Mouse (Mus musculus): ENCODE measurements around the gene Fam189a1.

Fam189a1 gene

DNA sequence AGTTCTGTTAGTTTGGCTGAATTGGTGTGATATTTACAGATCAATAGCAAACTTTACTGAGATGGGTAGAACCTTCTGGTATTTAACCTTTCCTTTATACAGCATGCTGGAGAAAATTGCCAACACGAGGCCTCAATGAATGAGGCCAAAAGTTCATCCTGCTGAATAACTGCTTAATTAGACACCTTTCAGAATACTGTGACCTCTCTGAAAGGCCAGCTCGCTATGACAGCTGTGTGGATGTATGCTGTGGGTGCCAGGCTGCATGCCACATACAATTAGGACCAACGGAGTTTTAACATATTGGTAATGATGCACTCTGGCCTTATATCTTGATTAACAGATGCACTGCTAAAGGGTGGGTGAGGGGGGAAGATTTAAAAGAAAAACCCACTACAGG lies 371.3 kb downstream of the Fam189a1 start:
- no peak for DNase-seq

DNA sequence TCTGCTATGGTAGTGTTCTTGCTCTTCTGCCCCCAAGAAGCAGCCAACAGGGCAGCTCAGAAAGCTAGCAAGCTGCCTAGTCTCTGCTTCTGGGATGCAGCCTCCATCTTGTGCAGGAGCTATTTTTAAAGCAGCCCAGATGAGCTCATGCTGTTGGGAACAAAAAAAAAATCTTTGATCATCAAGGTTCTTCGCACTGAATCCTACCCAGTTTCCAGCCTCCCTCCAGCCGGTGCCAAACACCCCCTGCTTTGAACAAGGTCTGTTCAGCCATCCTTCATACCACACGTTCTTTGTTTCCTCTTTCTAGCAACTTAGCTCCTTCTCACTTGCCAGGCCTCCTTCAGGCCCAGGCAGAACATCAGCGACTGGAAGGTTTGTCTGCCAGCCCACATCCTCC lies 376.9 kb downstream of the Fam189a1 start:
- peak; percentile 82 for DNase-seq

DNA sequence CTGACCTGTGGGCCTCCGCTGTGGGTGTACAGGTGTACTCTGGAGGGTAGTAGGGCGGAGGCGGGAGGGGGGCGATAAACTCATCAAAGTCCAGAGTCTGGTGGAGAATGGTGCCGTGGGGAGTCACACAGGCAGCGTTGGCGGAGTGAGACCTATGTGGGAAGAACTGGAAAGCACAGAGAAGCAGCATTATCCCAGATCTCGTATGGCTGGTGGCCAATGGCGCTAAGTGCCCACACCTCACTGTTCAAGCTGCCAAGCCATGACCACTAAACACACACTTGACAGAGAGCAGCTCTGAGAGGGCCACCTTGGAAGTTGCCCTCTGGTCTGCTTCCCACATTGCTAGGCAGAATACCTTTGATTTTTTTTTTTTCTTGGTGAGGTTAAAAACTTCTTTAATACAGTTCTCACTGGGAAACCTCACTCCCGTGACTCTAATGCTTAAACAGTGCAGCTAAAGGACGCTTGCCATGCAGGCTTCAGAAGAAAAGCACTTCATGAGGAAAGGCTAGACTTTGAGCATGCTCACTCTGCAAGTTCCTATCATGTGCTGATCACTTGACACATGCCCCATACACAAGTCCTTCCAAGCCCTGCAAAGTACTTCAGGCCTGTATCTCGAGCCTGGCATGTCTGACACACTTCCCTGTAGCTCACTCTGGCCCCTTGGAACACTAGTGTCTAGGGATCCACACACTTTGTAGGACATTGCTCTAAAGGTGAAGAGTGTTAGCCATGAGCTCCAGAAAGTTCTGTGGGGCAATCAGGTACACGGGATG lies 379.5 kb downstream of the Fam189a1 start:
- no peak for DNase-seq

DNA sequence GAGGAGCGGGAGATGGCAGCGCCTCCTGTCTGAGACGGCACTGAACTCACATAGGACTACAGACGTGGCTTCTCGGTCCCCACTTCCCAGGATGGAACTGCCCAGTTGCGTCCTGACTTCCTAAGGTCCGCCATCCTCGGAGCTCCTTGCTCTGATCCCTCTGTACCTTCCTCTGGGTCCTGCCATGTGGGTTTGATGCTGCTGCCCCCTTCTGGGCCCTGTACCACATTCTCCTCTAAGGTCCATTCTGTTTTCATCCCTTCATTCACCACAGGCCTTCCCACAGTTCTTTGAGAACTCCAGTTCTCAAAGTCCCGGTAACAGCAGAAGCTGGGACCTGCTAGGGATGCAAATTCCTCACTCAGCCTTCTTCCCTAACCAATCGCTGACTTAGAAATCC lies 382.9 kb downstream of the Fam189a1 start:
- DNase-seq: no peak

DNA sequence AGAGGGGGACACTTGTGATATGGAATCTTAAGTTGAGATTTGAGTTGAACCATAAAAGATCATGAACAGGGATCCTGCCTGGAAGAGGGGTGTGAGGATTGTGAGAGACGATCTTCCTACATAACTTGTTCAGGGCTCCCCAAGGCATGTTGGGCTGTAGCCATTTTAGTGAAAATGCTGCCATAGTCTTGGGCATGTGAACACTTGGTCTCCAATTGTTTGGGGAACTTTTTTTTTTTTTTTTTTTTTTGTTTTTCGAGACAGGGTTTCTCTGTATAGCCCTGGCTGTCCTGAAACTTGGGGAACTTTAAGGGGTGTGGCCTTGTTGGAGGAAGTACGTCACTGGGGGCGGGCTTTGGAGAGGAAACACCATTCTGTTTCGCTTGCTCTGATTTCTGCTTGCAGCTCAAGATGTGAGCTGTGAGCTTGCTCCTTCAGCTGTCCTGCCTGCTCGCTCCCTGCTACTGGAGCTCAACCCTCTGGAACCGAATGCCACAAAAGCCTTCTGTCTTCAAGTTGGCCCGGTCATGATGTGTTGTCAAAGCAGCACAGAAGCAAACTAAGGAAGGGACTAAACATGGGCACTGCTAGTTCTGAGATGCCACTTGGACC lies 385.5 kb downstream of the Fam189a1 start:
- no peak for DNase-seq

DNA sequence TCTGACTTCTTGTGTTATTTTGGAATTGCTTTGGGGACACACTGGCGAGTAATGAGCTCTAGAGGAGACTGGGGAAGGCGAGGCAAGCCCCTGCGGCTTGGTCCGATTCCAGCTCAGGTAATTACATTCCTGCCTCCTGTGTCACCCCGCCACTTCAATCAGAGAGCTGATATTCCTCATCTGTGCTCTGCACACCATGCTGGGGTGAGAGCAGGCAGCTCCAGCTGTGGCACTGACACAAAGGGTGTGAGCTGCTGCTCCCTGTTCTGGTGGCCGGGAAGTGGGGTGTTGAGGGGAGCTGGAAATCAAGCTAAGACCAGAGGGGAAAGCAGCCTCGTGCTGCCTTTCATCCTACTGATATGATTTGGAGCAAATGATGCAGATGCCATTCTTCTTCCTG lies 386.6 kb downstream of the Fam189a1 start:
- no peak for DNase-seq

DNA sequence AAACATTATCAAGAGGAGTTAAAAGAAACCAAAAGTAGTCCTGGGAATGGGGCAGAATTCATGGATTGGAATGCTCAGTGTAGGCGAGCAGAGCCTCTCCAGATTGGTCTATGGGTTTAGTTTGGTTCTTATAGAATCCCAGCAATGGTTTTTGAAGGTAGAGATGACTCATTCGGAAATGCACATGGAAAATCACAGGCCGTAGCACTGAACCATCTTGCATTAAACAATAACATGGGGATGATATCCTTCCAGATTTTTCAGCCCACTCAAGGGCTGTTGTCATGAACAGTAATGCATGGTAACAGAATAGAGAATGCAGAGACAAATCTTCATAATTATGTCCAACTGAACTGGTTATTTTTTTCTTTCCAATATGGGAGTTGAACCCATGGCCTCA lies 390.8 kb downstream of the Fam189a1 start:
- DNase-seq: peak; percentile 68

DNA sequence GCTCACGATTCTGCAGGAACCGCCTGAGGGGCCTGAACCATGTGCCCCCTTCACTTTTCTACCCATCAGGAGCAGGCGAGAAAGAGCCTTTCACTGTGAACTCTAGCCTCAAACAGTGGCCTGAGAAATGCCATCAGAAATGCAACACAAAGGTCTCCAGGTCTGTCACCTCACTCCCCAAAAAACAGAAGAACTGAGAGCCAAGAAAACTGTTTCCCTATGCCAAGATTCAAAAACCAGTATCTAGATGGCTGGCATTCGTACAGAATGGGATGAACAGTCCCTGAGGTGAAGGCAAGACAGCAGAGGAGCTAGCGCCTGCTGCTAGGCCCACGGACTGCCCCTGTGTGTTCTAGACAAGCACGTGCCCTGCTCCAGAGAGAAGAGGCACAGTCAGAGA lies 401.2 kb downstream of the Fam189a1 start:
- no peak for DNase-seq

DNA sequence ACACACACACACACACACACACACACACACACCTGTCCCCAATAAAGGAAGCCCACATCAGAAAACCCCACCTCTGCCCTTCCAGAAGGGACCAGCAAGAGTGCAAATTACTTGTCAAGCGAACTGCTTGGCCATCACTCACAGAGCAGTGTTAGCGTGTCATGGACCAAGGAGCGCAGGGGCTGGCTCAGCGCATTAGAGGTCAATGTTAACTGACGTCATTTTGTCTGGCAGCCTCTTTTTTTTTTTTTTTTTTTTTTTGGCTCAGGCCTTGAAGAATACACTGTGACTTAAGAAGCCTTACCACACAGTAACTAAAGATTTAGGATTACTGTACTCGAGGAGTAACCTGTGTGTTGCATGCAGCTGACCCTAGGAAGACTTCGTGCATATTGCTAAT lies 402.2 kb downstream of the Fam189a1 start:
- DNase-seq: no peak

DNA sequence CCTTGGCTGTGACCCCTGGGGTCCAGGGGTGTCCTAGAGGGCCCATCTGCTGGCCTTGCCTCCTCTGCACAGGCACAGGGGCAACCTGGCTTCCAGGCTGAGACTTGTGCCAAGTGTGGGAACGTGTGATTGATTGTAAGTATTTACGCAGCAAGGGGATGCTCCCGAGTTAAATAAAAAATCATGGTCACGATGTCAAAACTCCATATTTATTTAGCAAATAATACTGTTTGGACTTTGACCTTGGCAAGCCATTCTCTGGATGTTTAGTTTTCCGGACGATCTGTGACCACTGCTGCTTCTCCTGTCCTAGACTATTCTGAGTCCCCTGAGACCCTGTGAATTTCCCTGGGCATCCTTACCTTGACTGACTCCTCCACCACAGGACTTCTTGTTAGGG lies 402.7 kb downstream of the Fam189a1 start:
- DNase-seq: no peak

DNA sequence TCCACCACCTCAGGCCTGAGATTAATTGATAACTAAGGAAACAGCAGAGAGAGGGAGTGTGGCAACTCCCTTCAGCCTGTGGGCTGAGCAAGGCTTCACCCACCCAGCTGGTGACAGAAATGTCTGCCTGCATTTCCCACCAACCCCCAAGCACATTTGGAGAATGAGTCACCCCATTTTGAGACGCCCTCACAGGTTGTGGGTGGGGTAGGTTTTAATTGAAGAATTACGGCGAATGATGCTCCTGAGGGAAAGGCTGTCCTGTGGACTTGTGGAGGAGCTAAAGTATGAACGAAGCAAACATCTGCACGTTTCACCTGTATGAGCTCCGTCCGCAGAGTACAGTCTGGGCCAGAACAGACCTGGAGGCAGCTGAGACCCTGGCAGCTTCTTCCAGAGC lies 404.2 kb downstream of the Fam189a1 start:
- DNase-seq: peak; percentile 82

DNA sequence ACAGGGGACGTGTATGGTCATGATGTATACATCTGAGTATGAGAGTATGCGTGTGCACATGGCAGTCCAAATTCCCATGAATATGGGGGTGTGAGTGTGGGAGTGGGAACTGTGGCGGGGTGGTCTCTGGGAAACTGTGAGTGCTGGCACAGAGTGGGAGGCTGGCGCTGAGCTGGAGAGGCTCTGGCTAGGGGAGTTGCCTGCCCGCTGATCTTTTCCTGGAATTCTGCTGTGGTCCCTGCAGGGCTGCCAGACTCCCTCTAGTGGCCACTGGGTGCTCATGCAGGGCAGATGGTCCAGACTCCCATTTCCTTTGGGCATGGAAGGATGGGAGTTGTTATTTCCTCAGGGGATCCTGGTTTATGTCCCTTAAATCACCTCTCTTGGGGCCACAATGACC lies 404.9 kb downstream of the Fam189a1 start:
- DNase-seq: peak; percentile 62

DNA sequence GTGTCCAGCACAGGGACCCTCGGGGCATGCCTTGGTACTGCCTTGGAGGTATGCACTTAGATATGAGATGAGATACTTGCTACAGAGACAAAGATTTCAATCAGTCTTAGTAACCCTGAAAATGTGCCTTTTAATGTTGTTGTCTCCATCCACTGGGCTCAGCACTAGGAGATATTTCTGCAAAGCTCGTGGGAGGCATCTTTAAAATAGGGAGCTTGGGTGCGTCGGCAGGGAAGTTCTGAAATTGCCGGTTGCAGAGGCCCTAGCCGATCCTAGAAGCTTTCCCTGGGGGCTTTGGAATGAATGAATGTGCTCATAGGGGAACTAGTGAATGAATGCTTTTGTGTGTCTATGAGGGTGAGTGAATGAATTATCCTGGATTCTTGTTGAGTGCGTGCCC lies 412.8 kb downstream of the Fam189a1 start:
- no peak for DNase-seq

DNA sequence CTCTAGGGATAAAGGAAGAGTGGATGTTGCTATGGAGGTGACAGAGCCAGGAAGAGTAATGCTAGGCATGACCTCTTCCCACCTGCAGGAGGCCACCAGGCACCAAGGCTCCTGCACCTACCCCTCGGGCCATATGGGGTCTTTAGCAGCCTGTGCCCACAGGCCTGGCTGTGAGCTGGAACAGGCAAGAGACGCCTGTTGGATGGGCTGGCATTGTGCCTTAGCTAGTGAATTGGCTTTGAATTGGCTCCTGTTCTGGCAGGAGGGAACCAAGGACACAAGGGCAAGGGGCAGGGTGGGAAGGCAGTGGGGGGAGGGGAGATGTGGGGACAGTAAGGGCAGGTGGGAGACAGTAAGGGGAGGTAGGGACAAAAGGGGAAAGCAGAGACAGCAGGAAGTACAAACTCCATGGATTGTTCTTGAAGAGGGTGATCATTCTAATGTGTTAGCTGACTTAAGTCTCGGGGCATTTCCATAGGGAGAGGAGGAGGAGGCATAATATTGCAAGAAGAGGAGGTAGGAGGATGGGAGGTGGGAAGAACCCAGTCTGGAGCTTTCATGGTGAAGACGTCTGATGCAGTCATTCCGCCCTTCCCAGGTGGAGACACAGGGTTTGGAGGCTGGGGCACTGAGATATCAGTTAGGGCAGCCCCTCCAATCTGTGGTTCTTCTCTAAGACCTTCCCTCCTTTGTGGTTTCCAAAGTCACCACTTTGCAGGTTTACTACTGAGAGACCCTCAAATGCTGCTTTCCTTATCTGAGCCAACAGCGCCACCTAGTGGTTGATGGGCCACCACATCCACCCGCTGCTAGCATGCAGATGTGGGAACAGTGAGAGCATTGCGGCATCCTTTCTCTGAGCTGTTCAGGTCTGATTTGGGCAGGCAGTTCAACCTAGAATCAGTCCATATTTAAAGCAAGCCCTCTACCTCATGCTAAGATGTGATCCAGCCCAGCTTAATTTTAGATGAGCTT lies 414.8 kb downstream of the Fam189a1 start:
- DNase-seq: peak; percentile 71

DNA sequence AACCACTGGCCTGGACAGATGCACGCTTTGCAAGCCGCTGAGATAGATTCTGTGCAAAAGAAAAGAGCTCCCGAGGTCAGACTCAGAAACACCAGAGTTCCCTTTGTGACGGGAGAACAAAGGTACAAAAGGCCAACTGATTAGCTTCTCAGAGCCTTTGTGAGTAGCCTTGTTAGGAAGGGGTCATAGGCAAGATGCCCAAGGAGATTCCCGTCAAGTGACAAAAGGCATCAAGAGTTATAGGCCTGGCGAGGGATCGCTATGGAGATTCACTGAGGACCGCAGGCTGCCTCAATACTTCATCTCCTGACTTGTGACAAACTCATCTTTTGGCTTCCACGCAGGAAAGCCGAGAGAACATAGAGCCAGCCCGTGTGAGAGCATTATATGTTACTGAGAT lies 417.2 kb downstream of the Fam189a1 start:
- DNase-seq: no peak

DNA sequence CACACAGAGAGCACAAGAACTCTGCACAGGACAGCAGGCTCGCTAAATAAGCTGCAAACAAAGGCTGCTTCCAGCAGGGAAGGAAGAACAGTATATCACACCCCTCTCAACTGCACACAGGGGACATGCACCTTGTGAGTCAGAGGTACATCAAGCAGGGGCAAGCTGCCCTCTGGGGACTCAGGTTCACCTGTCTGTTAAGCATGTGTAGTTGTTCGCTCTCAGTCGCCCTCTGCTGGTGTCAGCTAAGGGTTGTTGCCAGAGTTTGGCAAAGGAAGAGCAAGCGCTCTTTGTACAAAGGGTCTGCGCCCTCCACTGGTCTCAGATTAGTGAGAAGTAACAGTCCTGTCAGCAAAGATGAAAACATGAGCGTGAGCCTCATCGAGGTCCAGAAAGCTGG lies 426.6 kb downstream of the Fam189a1 start:
- DNase-seq: peak; percentile 63

DNA sequence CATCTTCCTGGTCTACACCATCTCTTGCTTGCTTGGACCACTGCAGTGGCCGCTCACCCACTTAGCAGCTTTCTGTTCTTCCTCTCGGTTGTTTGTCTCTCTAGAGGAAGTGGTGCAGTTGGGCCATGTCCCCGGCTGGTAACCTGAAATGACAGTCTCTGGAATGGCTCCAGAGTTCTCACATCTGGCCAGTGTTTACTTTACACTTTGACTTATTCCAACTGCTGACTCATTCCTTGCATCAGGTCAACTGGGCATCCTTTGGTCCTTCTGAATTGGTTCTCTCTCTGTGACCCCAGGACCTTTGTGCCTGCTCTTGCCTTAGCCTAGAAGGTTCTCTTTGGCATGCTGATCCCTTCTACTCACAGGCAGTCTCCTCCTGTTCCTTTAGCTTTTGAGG lies 427.6 kb downstream of the Fam189a1 start:
- no peak for DNase-seq

DNA sequence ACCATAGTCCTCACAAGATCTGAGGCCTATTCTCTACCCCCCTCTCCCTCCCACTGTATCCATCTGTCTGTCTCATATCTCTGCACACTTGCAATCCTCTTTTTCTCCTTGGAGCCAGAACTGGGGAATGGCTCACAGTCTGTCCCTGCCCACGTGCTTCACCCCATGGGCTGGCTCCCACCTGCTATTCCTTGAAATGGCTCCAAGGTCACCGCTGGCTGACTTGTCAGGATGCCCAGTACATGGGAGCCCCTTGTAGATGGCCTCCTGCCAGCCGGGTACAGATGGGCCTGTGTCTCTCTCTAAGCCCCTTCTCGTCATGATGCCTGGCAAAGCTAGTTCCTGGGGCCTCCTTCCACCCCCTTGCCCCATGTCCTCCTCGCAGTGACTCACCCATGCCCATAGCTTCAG lies 428.2 kb downstream of the Fam189a1 start:
- DNase-seq: peak; percentile 62

DNA sequence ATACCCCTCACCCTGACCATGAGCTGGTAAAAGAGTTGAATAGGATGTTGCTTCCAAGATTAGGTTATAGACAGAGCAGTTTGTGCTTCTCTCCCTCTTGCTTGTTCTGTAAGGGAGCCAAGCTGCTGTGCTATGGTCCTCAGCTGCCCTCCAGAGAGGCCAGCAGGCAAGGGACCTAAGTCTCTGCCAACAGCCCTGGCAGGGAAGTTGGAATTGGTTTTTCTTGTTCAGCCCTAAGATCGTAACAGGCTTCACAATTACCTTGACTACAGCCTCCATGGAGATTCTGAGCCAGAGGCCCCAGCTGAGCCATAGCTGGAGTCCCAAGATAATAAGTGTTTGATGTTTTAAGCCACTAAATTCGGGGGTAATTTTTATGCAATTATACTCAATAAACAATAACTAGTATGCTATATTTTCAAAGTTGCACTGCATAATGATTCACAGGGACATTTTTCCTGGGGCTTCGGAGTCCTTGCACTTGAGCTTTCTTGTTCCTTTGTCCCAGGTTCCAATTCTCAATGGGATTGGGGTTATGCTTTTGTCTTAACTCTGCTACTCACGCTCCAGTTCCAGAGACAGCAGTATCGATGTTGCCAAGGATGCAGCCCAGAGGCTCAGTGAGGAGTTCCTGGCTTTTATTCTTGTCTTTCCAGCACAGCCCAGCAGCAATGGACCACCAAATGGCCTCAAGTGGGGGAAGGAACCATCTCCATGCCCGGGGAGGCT lies 430.2 kb downstream of the Fam189a1 start:
- DNase-seq: peak; percentile 55

DNA sequence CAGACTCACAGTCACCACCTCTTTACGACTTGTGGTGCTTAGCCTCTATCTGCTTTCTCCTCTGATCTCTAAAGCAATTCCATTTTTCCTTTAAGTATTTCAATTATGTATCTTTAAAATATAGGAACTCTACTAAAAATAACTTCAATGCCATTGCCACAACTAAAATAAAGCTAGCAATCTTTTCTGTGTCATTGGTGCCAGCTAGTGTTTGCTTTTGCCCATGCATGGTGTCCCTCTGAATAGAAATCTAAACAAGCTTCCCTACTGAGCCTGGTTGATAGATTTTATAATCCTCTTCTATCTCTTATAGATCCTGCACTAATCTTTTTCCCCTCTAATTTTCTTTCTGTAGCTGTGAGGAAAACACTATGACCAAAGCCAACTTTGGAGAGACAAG lies 432.0 kb downstream of the Fam189a1 start:
- DNase-seq: no peak

DNA sequence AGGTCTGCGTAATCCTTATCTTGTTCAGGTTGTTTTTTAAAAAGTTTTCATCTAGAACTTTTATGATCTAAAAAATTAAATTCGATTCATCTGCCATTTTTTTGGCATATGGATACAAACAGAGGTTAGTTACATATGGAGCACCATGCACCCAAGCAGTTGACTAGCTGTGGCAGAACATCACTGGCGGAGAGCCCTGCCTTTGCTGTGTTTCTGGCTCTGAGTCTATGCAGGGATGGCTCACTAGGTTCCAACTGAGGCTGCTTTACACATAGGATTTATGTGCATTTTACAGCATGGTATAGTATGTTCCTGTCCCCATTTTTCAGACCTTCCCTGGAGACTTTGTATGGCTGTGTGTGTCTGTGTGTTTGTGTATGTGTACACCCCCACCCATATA lies 433.1 kb downstream of the Fam189a1 start:
- no peak for DNase-seq

DNA sequence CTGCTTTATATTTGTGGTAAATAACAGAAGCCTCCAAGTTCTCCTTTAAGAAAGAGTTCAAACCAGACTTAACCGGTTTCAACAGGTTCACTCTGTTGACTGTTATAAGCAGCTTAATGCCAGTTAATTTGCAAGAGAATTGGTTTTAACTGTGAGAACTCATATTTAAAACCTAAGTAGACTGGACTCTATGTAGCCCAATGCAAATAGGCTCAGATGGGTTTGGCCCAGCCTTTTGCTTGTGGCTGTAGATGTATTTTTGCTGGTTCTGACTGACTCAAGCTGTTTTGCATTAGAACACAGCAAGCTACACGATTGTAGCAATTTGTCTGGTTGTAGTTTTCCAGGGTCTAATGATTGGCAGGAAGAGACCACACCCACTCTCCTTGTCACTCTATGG lies 440.1 kb downstream of the Fam189a1 start:
- DNase-seq: no peak

All from layer of hippocampus, adult 9-11 months (tissue).